Mouse (Mus musculus): Measurements from ENCODE around the gene Abcb5. TPM values are rescaled to one million over a fixed set of nuclear protein-coding genes. Genes with fewer than 3 reads are reported as not detected.

Abcb5 gene
- total RNA-seq, 1 experiment from 2014 or later, result not detected

GRCm38 (mm10) chr12:118836411-118837341 lies 129.5 kb downstream of the Abcb5 start:
- ATAC-seq (replicated peaks; ENCODE audit: insufficient number of reproducible peaks, low FRiP score, low TSS enrichment, poor library complexity, severe bottlenecking), result no peak

GRCm38 (mm10) chr12:118829881-118830280 lies 136.3 kb downstream of the Abcb5 start:
- ATAC-seq (replicated peaks; ENCODE audit: insufficient number of reproducible peaks, low FRiP score, low TSS enrichment, poor library complexity, severe bottlenecking), result no peak

Other genes starting within 250 kb of the Abcb5 start
- not detected in 3 replicates for gene Sp8, start 120.1 kb downstream of the Abcb5 start, total RNA-seq (2017)

All from monocyte, adult 5-6 weeks (primary cell).